Mouse (Mus musculus) myocyte (in vitro differentiated cells): ENCODE measurements around the gene Grb2.

Source experiments
- MAX ChIP-seq: IDR thresholded peaks from one replicate; pipeline ENCODE4 v1.6.1; 2011; ENCODE audit warnings: low read depth, mild to moderate bottlenecking, control low read depth
- MYOD1 ChIP-seq, 3 experiments: IDR thresholded peaks; one replicate each; pipeline ENCODE4 v1.6.1; 2011; ENCODE audit warnings: control low read depth in 2 of 3, low read depth in 2 of 3, mild to moderate bottlenecking in 2 of 3, moderate library complexity in 1 of 3; ENCODE audit not compliant: insufficient read length in 2 of 3, control insufficient read depth in 1 of 3
- POLR2A ChIP-seq: IDR thresholded peaks from one replicate; pipeline ENCODE4 v1.6.1; 2011; ENCODE audit warnings: low read depth, mild to moderate bottlenecking, control low read depth, moderate library complexity; ENCODE audit not compliant: insufficient read length
- POLR2AphosphoS2 ChIP-seq: IDR thresholded peaks from one replicate; pipeline ENCODE4 v1.6.1; 2011; ENCODE audit warnings: low read depth, control low read depth; ENCODE audit not compliant: insufficient read length
- REST ChIP-seq: IDR thresholded peaks from one replicate; pipeline ENCODE4 v1.6.1; 2011; ENCODE audit warnings: mild to moderate bottlenecking, control low read depth, moderate library complexity; ENCODE audit not compliant: insufficient read depth, insufficient read length
- SRF ChIP-seq: IDR thresholded peaks from one replicate; pipeline ENCODE4 v1.6.1; 2011; ENCODE audit warnings: low read depth; ENCODE audit not compliant: control insufficient read depth, insufficient read length
- TCF12 ChIP-seq: IDR thresholded peaks from one replicate; pipeline ENCODE4 v1.6.1; 2011; ENCODE audit warnings: mild to moderate bottlenecking, control low read depth; ENCODE audit not compliant: poor library complexity, insufficient read depth, severe bottlenecking
- USF1 ChIP-seq: IDR thresholded peaks from one replicate; pipeline ENCODE4 v1.6.1; 2011; ENCODE audit warnings: low read depth, mild to moderate bottlenecking, control low read depth, moderate library complexity

- TF ChIP-seq TCF12 (no peak), POLR2AphosphoS2 (no peak), REST (no peak), USF1 (no peak), MYOD1 (IDR thresholded peaks at IDR 0.05; ENCODE audit: control insufficient read depth in 1 of 3, insufficient read length in 2 of 3, low read depth in 2 of 3) (no peak), POLR2A (no peak), SRF (no peak), MAX (no peak)
Measured at GRCm38 (mm10) chr11:115713447-115713846, 5.0 kb upstream of the Grb2 start.
